Mouse (Mus musculus): ENCODE results near the gene Arid3c. TPM values are rescaled to one million over a fixed set of nuclear protein-coding genes. Genes with fewer than 3 reads are reported as not detected.
"Not testable (repeated sequence)": the region's sequence is repeated elsewhere in the genome, so short reads cannot be mapped to it uniquely, and the experiment has no call there.

The Arid3c gene
- polyA plus RNA-seq, 1 experiment from 2014 or later: 1.6 TPM

- H3K36me3 ChIP-seq; H3K9me3 ChIP-seq (replicated peaks); H3K27ac ChIP-seq (replicated peaks); H3K9ac ChIP-seq (replicated peaks); H3K4me2 ChIP-seq; H3K4me3 ChIP-seq (replicated peaks); H3K4me1 ChIP-seq; H3K27me3 ChIP-seq (replicated peaks); ATAC-seq (ENCODE audit: low FRiP score): not testable (repeated sequence)
- WGBS: 97% methylated on average over 3 of the region's 8 CpGs
Measured at GRCm38 (mm10) chr4:41700224-41700623, 30.7 kb downstream of the Arid3c start.

GRCm38 (mm10) chr4:41699783-41700182 is 31.2 kb downstream of the Arid3c start, which contains the start of gene Il11ra1:
Gene Il11ra1 (plus strand): TSS chr4:41699989.
- H3K27me3 ChIP-seq (replicated peaks); ATAC-seq (ENCODE audit: low FRiP score); H3K4me3 ChIP-seq (replicated peaks); H3K36me3 ChIP-seq; H3K9ac ChIP-seq (replicated peaks); H3K27ac ChIP-seq (replicated peaks); H3K9me3 ChIP-seq (replicated peaks); H3K4me1 ChIP-seq: not testable (repeated sequence)
- peak within 1 kb of the TSS; percentile 43; the same call in 1 of the 2 replicates for H3K4me2 ChIP-seq
- WGBS: 86% methylated on average over 10 of the region's 10 CpGs

DNA sequence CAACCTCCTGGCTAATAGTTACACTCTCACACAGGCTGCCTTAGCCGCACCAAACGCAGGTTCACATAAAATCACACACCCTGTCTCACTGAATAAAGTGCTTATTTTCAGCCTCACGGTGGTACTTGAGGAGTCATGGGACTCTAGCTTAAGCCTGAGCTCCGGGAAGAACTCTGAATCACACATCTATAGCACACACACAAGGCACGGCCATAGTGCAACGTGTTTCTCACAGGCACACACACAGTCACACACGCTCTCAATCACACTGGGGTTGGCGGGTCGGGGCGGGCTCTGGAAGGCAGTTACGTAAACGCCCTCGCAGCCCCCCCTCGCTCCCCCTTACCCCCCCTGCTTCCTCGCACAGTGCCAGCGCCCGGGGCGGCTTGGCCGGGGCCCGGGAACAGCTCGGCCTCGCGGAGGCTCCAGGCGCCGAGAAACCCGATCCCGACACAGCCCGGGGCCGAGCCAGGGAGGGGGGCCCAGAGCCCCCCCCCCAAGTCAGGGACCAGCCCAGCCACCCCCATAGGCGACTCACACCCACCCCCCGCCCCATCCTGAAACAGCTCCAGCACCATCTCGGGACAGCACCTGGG is 32.4 kb downstream of the Arid3c start:
- H3K4me1 ChIP-seq; H3K4me3 ChIP-seq (replicated peaks); H3K9ac ChIP-seq (replicated peaks); H3K27me3 ChIP-seq (replicated peaks); H3K36me3 ChIP-seq; H3K9me3 ChIP-seq (replicated peaks); H3K27ac ChIP-seq (replicated peaks); ATAC-seq (ENCODE audit: low FRiP score): not testable (repeated sequence)
- peak overlapping the region; percentile 43 for H3K4me2 ChIP-seq
- 2% methylated on average over 24 of the region's 32 CpGs for WGBS

DNA sequence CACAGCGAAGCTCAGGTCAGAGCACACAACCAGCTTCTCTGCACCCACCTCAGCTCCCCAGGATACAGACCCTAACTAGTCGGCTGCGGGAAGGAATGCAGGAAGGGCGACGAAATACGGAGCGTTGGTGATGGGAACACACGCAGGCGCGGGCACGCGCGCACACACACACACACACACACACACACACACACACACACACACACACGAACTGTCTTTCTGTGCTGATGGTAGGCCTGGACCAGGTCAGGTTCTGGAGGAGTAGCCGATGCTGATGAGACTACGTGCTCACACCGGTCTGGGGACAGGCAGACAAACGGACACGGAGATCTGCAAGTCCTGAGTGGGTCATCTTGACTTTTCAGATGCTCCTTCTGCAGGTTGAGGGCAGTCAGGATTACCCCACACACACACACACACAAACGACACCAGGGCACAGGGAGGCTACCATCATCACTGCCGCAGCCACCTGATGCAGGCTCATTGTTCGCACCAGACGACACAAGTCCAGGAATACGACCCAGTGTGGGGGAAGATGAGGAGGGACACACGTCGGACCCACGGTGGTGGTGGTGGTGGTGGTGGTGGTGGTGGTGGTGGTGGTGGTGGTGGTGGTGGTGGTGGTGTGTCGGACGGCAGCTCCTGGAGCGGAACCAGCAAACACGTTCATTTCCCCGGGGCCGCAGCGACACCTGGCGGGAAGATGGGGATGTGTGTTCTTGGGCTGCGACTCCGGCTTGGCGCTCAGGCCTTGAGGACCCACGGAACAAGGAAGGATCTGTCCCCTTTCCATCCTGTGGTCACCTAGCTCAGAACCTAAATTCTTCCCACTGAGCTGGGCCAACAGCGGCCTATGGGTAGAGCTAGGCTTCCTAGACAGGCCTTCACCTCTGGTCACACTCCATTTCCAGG is 33.8 kb downstream of the Arid3c start, which contains the start of gene Cntfr:
Cntfr (minus strand) TSS at position 160 of the 912 bp plus-strand sequence.
- not testable (repeated sequence) for H3K27ac ChIP-seq (replicated peaks); H3K9ac ChIP-seq (replicated peaks); H3K4me1 ChIP-seq; ATAC-seq (ENCODE audit: low FRiP score); H3K27me3 ChIP-seq (replicated peaks); H3K36me3 ChIP-seq; H3K9me3 ChIP-seq (replicated peaks)
- peak within 1 kb of the TSS; percentile 47 for H3K4me2 ChIP-seq
- H3K4me3 ChIP-seq (replicated peaks): peak within 1 kb of the TSS; percentile 28
- 20% methylated on average over 33 of the region's 40 CpGs for WGBS

GRCm38 (mm10) chr4:41696452-41696851 is 34.5 kb downstream of the Arid3c start:
- H3K27me3 ChIP-seq (replicated peaks); H3K9ac ChIP-seq (replicated peaks); H3K27ac ChIP-seq (replicated peaks); H3K4me1 ChIP-seq; H3K9me3 ChIP-seq (replicated peaks); H3K4me2 ChIP-seq; H3K4me3 ChIP-seq (replicated peaks); H3K36me3 ChIP-seq; ATAC-seq (ENCODE audit: low FRiP score): not testable (repeated sequence)
- 11% methylated on average over 12 of the region's 15 CpGs for WGBS

DNA sequence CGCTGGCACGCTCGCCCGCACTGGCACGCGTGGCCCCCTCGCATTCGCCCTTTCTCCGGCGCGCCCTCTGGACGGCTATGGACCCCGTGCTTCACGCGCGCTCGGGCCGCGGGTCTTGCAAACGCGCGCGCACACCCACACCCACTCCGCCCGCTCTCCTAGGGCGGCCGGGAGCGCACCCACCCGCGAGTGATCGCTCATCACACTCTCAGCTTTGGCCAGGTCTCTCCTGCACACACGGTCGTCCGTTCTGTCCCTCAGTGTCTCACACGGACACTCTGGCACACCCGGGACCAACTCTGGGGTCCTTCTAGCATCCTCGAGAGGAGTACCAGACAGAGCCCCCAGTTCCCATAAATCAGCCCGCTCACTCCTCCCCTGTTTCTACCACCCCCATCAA is 35.1 kb downstream of the Arid3c start:
- WGBS: 1% methylated on average over 12 of the region's 38 CpGs
- H3K27ac ChIP-seq (replicated peaks); H3K9ac ChIP-seq (replicated peaks); H3K4me1 ChIP-seq; ATAC-seq (ENCODE audit: low FRiP score); H3K36me3 ChIP-seq; H3K27me3 ChIP-seq (replicated peaks); H3K9me3 ChIP-seq (replicated peaks): not testable (repeated sequence)
- H3K4me3 ChIP-seq (replicated peaks): peak overlapping the region; percentile 28
- peak overlapping the region; percentile 47 for H3K4me2 ChIP-seq

- not testable (repeated sequence) for H3K4me3 ChIP-seq (replicated peaks); H3K9ac ChIP-seq (replicated peaks); H3K36me3 ChIP-seq; ATAC-seq (ENCODE audit: low FRiP score); H3K9me3 ChIP-seq (replicated peaks); H3K4me1 ChIP-seq; H3K27ac ChIP-seq (replicated peaks); H3K27me3 ChIP-seq (replicated peaks)
- WGBS: 8% methylated on average over 4 of the region's 4 CpGs
- peak overlapping the region; percentile 31 for H3K4me2 ChIP-seq
Measured at GRCm38 (mm10) chr4:41693511-41693910, 37.4 kb downstream of the Arid3c start.

- H3K27me3 ChIP-seq (replicated peaks); ATAC-seq (ENCODE audit: low FRiP score); H3K9ac ChIP-seq (replicated peaks); H3K4me3 ChIP-seq (replicated peaks); H3K36me3 ChIP-seq; H3K4me1 ChIP-seq; H3K27ac ChIP-seq (replicated peaks); H3K9me3 ChIP-seq (replicated peaks); H3K4me2 ChIP-seq: not testable (repeated sequence)
- WGBS: no CpG with 5 or more reads among the region's 4 CpGs
Measured at GRCm38 (mm10) chr4:41690014-41690413, 40.9 kb downstream of the Arid3c start.

- not testable (repeated sequence) for H3K27me3 ChIP-seq (replicated peaks); H3K4me1 ChIP-seq; H3K4me2 ChIP-seq; ATAC-seq (ENCODE audit: low FRiP score); H3K9me3 ChIP-seq (replicated peaks); H3K36me3 ChIP-seq; H3K9ac ChIP-seq (replicated peaks); H3K4me3 ChIP-seq (replicated peaks)
- H3K27ac ChIP-seq (replicated peaks): 0 out of 2 replicates have a peak overlapping the region, but pooled peaks have one; percentile 41
- WGBS: 41% methylated on average over 1 of the region's 1 CpGs
Measured at GRCm38 (mm10) chr4:41688562-41688961, 42.4 kb downstream of the Arid3c start.

DNA sequence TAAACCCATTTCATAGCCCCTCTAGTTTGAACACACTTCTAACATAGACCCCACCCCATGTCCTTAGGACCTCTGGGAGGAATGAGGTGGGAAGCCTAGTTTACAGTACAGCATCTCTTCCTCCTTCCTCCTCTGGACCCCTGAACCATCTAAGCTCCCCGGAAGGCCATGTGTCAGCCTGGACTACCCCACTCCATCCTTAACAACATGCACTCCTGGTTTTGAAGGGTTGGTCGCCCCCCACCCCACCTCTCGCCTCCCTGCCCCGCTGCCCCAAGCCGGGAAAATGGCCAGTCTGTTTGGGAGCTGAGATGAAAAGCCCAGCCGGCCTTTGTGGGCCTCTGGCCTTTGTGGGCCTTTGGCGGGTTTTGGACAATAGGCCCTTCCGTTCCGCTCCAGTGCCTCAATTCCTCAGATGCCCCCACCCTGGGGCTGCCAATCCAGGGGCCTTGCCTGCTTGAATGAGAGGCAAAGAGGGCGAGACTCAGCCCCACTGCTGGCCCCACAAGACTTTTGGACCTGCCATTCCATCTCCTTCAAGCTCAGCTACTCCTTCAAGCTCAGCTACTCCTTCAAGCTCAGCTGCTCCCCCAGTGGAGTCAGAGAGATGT is 45.0 kb downstream of the Arid3c start:
- H3K27me3 ChIP-seq (replicated peaks); H3K9me3 ChIP-seq (replicated peaks); H3K27ac ChIP-seq (replicated peaks); H3K4me2 ChIP-seq; H3K36me3 ChIP-seq; ATAC-seq (ENCODE audit: low FRiP score); H3K9ac ChIP-seq (replicated peaks); H3K4me3 ChIP-seq (replicated peaks): not testable (repeated sequence)
- peaks cover 19% of the 10 kb centered on the region for H3K4me1 ChIP-seq
- 9% methylated on average over 9 of the region's 10 CpGs for WGBS

GRCm38 (mm10) chr4:41684931-41685453 is 46.0 kb downstream of the Arid3c start:
- H3K4me2 ChIP-seq: peak overlapping the region; percentile 46
- not testable (repeated sequence) for H3K27me3 ChIP-seq (replicated peaks); ATAC-seq (ENCODE audit: low FRiP score); H3K9ac ChIP-seq (replicated peaks); H3K36me3 ChIP-seq; H3K9me3 ChIP-seq (replicated peaks); H3K27ac ChIP-seq (replicated peaks); H3K4me3 ChIP-seq (replicated peaks)
- 0% methylated on average over 10 of the region's 14 CpGs for WGBS
- peaks cover 23% of the 10 kb centered on the region for H3K4me1 ChIP-seq
